Mouse (Mus musculus) liver, adult 2 months (tissue): Measurements from ENCODE around the gene Sap30l.

Source experiments
- CTCF ChIP-seq: fragments of 200-500 bp; IDR thresholded peaks from 2 replicates; pipeline ENCODE4 v1.5.1; 2011; ENCODE audit warnings: low read depth, low read length, control low read depth
- POLR2A ChIP-seq: fragments of 200-500 bp; IDR thresholded peaks from 2 replicates; pipeline ENCODE4 v1.6.1; 2011; ENCODE audit warnings: low read length, control low read depth; ENCODE audit not compliant: insufficient read depth; ENCODE audit errors: extremely low read depth

DNA sequence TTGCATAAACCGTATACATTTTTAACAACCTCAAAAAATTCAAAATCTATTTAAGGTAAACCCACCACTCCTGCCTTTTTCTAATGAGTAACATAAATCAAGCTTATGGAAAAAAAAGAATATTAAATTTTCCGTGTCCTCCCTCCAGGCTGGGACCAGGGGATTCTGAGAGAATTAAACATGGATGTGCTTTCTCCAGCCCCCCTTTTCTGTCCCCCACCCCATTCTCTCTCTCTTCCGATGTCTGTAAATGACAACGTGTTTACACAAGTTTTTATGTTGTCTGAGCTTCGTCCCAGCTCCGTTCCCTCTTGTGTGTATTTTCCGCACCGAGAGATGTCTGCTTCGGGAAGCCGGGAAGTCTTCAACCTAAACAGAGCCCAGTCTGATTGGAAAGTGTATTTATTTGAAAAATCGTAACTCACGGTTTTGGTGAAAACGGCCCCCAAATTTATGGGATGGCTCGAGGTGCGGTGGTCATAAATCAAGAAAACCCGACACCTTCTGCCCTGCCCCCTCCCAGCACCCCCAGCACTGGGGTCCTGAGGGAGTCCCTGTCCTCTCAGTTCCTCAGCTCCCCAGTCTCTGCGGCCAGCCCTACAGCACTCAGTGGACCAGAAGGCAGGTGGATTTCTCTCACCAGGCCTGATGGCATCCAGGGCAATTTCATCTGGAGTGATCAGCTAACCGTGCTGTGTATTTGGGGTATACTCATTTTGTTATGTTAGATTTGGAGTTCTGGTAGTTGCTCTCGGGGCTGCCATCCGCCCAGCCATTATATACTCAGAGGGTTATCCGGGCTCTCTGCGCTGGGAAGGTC, 36.6 kb downstream of the Sap30l start:
- TF ChIP-seq CTCF, result no peak
- TF ChIP-seq POLR2A, result no peak
